Mouse (Mus musculus) hindbrain, embryonic 15.5 days (tissue): ENCODE results near the gene Rnf135. TPM values are rescaled to one million over a fixed set of nuclear protein-coding genes. Genes with fewer than 3 reads are reported as not detected.

ENCODE experiments used
- polyA plus RNA-seq: library from polyadenylated mRNA; unstranded; fragments of >200 nt; fragmentation: Nextera tagmentation; extraction: Ambion mirVana; gene quantifications from 2 replicates; pipeline ENCODE4 v1.2.1, GENCODE M21; 2015

Gene Rnf135
- polyA plus RNA-seq, 1 experiment from 2014 or later = 3.9 TPM

Other genes with a start within 250 kb of the Rnf135 start
- gene Utp6, start 221.5 kb upstream of the Rnf135 start, polyA plus RNA-seq = 37.0 and 37.1 TPM in 2 replicates
- gene Suz12, start 190.7 kb upstream of the Rnf135 start, polyA plus RNA-seq = 10.5 and 14.4 TPM in 2 replicates
- gene Crlf3, start 102.9 kb upstream of the Rnf135 start, polyA plus RNA-seq = 12.3 and 13.3 TPM in 2 replicates
- 4.6 and 4.9 TPM in 2 replicates for gene Atad5, start 94.5 kb upstream of the Rnf135 start, polyA plus RNA-seq
- 19.4 and 24.4 TPM in 2 replicates for gene Tefm, start 41.7 kb upstream of the Rnf135 start, polyA plus RNA-seq
- 4.1 TPM in 2 replicates for gene Adap2, start 29.7 kb upstream of the Rnf135 start, polyA plus RNA-seq
- 67.4 and 72.7 TPM in 2 replicates for gene Rhot1, start 25.2 kb downstream of the Rnf135 start, polyA plus RNA-seq
- gene Rhbdl3, start 117.1 kb downstream of the Rnf135 start, polyA plus RNA-seq = 6.9 and 8.1 TPM in 2 replicates
- gene 5730455P16Rik, start 194.2 kb downstream of the Rnf135 start, polyA plus RNA-seq = 34.2 and 39.0 TPM in 2 replicates
- gene Zfp207, start 199.4 kb downstream of the Rnf135 start, polyA plus RNA-seq = 164 and 175 TPM in 2 replicates
- 264 and 269 TPM in 2 replicates for gene Psmd11, start 244.8 kb downstream of the Rnf135 start, polyA plus RNA-seq